Mouse (Mus musculus): Measurements from ENCODE around the gene Grasp. TPM values are rescaled to one million over a fixed set of nuclear protein-coding genes. Genes with fewer than 3 reads are reported as not detected.

The Grasp gene
- total and polyA plus RNA-seq, 3 experiments, result 2.3 to 6.7 (median 2.4) TPM

DNA sequence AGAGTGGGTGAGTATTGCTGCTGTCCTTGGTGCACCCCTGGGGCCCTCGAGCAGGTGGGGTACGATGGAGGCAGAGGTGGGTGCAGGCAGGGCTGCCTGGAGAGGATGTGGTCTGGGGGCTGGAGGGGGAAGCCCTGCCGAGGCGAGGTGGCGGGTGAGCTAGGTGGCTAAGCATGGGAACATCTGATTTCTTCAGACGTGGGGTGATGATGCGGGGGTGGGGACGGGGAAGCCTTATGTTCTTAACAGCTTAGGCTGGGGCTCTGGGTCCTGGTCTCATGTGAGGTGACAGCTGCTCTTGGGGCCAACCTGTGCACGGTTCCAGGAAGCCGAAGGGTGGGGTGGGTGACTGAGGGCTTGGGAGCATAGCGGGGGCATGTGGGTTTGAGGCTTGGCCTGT is 34.4 kb downstream of the Grasp start:
- H3K27me3 ChIP-seq (replicated peaks), result peaks cover 18% of the 10 kb centered on the region
- H3K79me2 ChIP-seq (replicated peaks; ENCODE audit: control insufficient read depth, extremely low read depth, insufficient read depth, poor library complexity, severe bottlenecking), result no peaks in the 10 kb centered on the region
- dilution Hi-C loops (cut with MboI; ENCODE audit: extremely low pct_ligation_motif_present, extremely low pct_unique_long_range_greater_than_20kb, low sequenced_read_pairs), result no loop called here
- H3K36me3 ChIP-seq (replicated peaks in 1 of 2; ENCODE audit: control insufficient read depth in 1 of 2, insufficient read depth in 1 of 2, low read length in 1 of 2), result no peaks in the 10 kb centered on the region
- no peak for DNase-seq (ENCODE audit: extremely low read depth)
- no peak overlapping the region for H3K4me2 ChIP-seq (ENCODE audit: insufficient read depth, low read depth, poor library complexity, severe bottlenecking)
- no peaks in the 10 kb centered on the region for H3K9me3 ChIP-seq (replicated peaks; ENCODE audit: low read length)
- no peak overlapping the region for H3K9ac ChIP-seq (ENCODE audit: insufficient read depth, low read depth)
- TF ChIP-seq CTCF (conservative IDR thresholded peaks at IDR 0.05 in 1 of 2, IDR thresholded peaks at IDR 0.05 in 1 of 2; ENCODE audit: low read depth in 2 of 2, low read length in 2 of 2), result no peak
- TF ChIP-seq BHLHE40 (IDR thresholded peaks at IDR 0.05; ENCODE audit: low read depth, low read length), result peak; percentile 7; the same call in 1 of the 2 replicates
- TF ChIP-seq MAZ (IDR thresholded peaks at IDR 0.05; ENCODE audit: low read depth, low read length), result no peak
- TF ChIP-seq NELFE (IDR thresholded peaks at IDR 0.05; ENCODE audit: low read depth, low read length), result no peak
- no peak for TF ChIP-seq MAFK (IDR thresholded peaks at IDR 0.05; ENCODE audit: insufficient replicate concordance, low read length)
- no peak overlapping the region for H3K27ac ChIP-seq (ENCODE audit: insufficient read depth, low read depth)
- peaks cover 35 to 70% of the 10 kb centered on the region in 2 experiments for H3K4me1 ChIP-seq (ENCODE audit: control insufficient read depth in 1 of 2, insufficient read depth in 2 of 2)
- in situ Hi-C loops (cut with MboI; ENCODE audit: low pct_ligation_motif_present, low pct_unique_long_range_greater_than_20kb, low sequenced_read_pairs), result no loop called here
- no peak overlapping the region for H3K4me3 ChIP-seq (replicated peaks in 1 of 3; ENCODE audit: low read depth in 2 of 3, low read length in 2 of 3, poor library complexity in 1 of 3)

DNA sequence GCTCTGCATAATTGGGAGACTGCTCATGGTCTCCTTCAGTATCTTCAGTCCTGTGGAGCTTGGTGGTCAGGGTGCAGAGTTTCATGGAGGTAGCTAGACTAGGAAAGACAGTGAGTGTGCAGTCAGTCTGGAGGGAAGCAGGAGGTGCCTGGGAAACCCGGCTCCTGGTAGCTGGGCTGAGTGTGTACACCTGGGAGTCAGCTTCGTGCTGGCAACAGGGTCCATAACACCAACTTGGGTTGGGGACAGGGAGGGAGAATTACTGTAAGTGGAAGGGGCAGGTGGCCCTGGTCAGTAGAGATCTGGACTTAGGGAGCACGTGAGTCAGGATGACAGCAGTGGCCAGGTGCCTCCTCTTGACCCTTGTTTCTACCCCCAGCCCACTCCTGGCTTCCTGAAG is 35.9 kb downstream of the Grasp start:
- TF ChIP-seq MAFK (IDR thresholded peaks at IDR 0.05; ENCODE audit: insufficient replicate concordance, low read length) (no peak), GABPA (IDR thresholded peaks at IDR 0.05; ENCODE audit: insufficient replicate concordance, low read depth, low read length) (no peak), USF2 (conservative IDR thresholded peaks at IDR 0.05; ENCODE audit: low read depth, low read length) (no peak), MAX (IDR thresholded peaks at IDR 0.05; ENCODE audit: low read length) (no peak), E2F4 (IDR thresholded peaks at IDR 0.05; ENCODE audit: insufficient replicate concordance, low read depth, low read length) (no peak), ZC3H11A (IDR thresholded peaks at IDR 0.05; ENCODE audit: low read depth, low read length) (no peak), CTCF (conservative IDR thresholded peaks at IDR 0.05 in 1 of 2, IDR thresholded peaks at IDR 0.05 in 1 of 2; ENCODE audit: low read depth in 2 of 2, low read length in 2 of 2) (no peak), ZKSCAN1 (IDR thresholded peaks at IDR 0.05; ENCODE audit: borderline replicate concordance, low read depth, low read length) (no peak), SIN3A (IDR thresholded peaks at IDR 0.05; ENCODE audit: low read length) (no peak), TBP (conservative IDR thresholded peaks at IDR 0.05; ENCODE audit: low read depth, low read length) (no peak), USF1 (IDR thresholded peaks at IDR 0.05; ENCODE audit: low read depth, low read length) (no peak), MXI1 (IDR thresholded peaks at IDR 0.05; ENCODE audit: low read depth, low read length) (no peak), MAZ (IDR thresholded peaks at IDR 0.05; ENCODE audit: low read depth, low read length) (no peak), ETS1 (conservative IDR thresholded peaks at IDR 0.05; ENCODE audit: low read depth, low read length) (no peak)
- in situ Hi-C loops (cut with MboI; ENCODE audit: low pct_ligation_motif_present, low pct_unique_long_range_greater_than_20kb, low sequenced_read_pairs), result no loop called here
- Histone ChIP-seq H3K4me1 (ENCODE audit: control insufficient read depth in 1 of 2, insufficient read depth in 2 of 2) (peaks cover 29 to 58% of the 10 kb centered on the region in 2 experiments), H3K4me2 (ENCODE audit: insufficient read depth, low read depth, poor library complexity, severe bottlenecking) (no peak overlapping the region), H3K27ac (ENCODE audit: insufficient read depth, low read depth) (no peak overlapping the region), H3K27me3 (replicated peaks) (peaks cover 19% of the 10 kb centered on the region), H3K9me3 (replicated peaks; ENCODE audit: low read length) (no peaks in the 10 kb centered on the region), H3K79me2 (replicated peaks; ENCODE audit: control insufficient read depth, extremely low read depth, insufficient read depth, poor library complexity, severe bottlenecking) (no peaks in the 10 kb centered on the region), H3K4me3 (replicated peaks in 1 of 3; ENCODE audit: low read depth in 2 of 3, low read length in 2 of 3, poor library complexity in 1 of 3) (no peak overlapping the region), H3K9ac (ENCODE audit: insufficient read depth, low read depth) (no peak overlapping the region), H3K36me3 (replicated peaks in 1 of 2; ENCODE audit: control insufficient read depth in 1 of 2, insufficient read depth in 1 of 2, low read length in 1 of 2) (no peaks in the 10 kb centered on the region)
- dilution Hi-C loops (cut with MboI; ENCODE audit: extremely low pct_ligation_motif_present, extremely low pct_unique_long_range_greater_than_20kb, low sequenced_read_pairs), result no loop called here
- DNase-seq (ENCODE audit: extremely low read depth), result no peak
